ENCODE assay signal across 7 mouse cellular contexts in genomic region chr2:13579991-13580390, GRCm38 (mm10). TPM values are rescaled to one million over a fixed set of nuclear protein-coding genes. Genes with fewer than 3 reads are reported as not detected.
DNase-seq lines count a peak whose midpoint lies in the region; TF ChIP-seq lines count a peak whose summit lies in the region.

No protein-coding gene starts in this region.

- no peak overlapping the region for H3K4me3 ChIP-seq in layer of hippocampus, adult 2 months

- peak; percentile 59 for TF ChIP-seq CTCF in layer of hippocampus, adult 2 months (conservative IDR thresholded peaks at IDR 0.05)

- no peak overlapping the region for H3K27ac ChIP-seq in layer of hippocampus, adult 2 months

- DNase-seq in layer of hippocampus, adult 2 months (ENCODE audit: low spot score in 2 of 2), result no peak
- no peak for DNase-seq in layer of hippocampus, adult 9-10 months (ENCODE audit: low spot score)
- peak; percentile 64 for DNase-seq in ES-CJ7 (ENCODE audit: low read depth, low spot score)
- DNase-seq in adipocyte (ENCODE audit: low spot score), result peak; percentile 26
- peak; percentile 64 for DNase-seq in naive thymus-derived CD4-positive, alpha-beta T cell, adult 2 months (ENCODE audit: low read depth)
- DNase-seq in layer of hippocampus, adult 18-20 months (ENCODE audit: low spot score in 2 of 2), result no peak
- DNase-seq in ovary, adult 18-20 months (ENCODE audit: low spot score), result no peak

RNA-seq across cellular contexts. Expression of gene Vim, which starts 6.3 kb away (rescaled TPM):
- 10 to 100 TPM; 57.4 to 71.6 TPM for total RNA-seq in layer of hippocampus, adult 2 months (2021)
- 10 to 100 TPM; 58.9 to 60.6 TPM for total RNA-seq in layer of hippocampus, adult 18-20 months (2021)

RNA-seq across cellular contexts. Expression of gene Trdmt1, which starts 35.5 kb away (rescaled TPM):
- 1 to 10 TPM; 3.7 to 5.2 TPM for total RNA-seq in layer of hippocampus, adult 2 months (2021)
- 1 to 10 TPM; 4.4 to 4.6 TPM for total RNA-seq in layer of hippocampus, adult 18-20 months (2021)

Comparison
In these comparisons a context has a peak if more than half of its experiments do, and no peak if none do; other contexts are left out.
1. DNase-seq: peak in ES-CJ7 (single experiment), adipocyte (single experiment) and naive thymus-derived CD4-positive, alpha-beta T cell, adult 2 months (single experiment); none in layer of hippocampus, adult 2 months (0 of 2), layer of hippocampus, adult 9-10 months (single experiment), layer of hippocampus, adult 18-20 months (0 of 2) and ovary, adult 18-20 months (single experiment).